Mouse (Mus musculus) ES-Bruce4 (cell line): ENCODE measurements around the gene Lyst. TPM values are rescaled to one million over a fixed set of nuclear protein-coding genes. Genes with fewer than 3 reads are reported as not detected.
A peak's percentile ranks its signal among the peaks of the same experiment; 100 is the strongest.
"Not testable (repeated sequence)": the region's sequence is repeated elsewhere in the genome, so short reads cannot be mapped to it uniquely, and the experiment has no call there.

Experiments used
- H3K27ac ChIP-seq: 2 replicates; pipeline ENCODE4 v1.5.1; 2012; ENCODE audit warnings: low read length, inconsistent platforms; ENCODE audit not compliant: insufficient read depth
- H3K27me3 ChIP-seq: 2 replicates; pipeline ENCODE4 v1.6.1; 2012; ENCODE audit warnings: mild to moderate bottlenecking, low read length, inconsistent platforms; ENCODE audit not compliant: control insufficient read depth, poor library complexity, insufficient read depth, severe bottlenecking
- H3K36me3 ChIP-seq: 2 replicates; pipeline ENCODE4 v1.6.1; 2012; ENCODE audit warnings: inconsistent platforms, mild to moderate bottlenecking, low read length, moderate library complexity; ENCODE audit not compliant: control insufficient read depth, poor library complexity, insufficient read depth, severe bottlenecking
- H3K4me1 ChIP-seq: one replicate; pipeline ENCODE4 v1.8.1; 2011; ENCODE audit warnings: low read length; ENCODE audit not compliant: control insufficient read depth, insufficient read depth
- H3K4me3 ChIP-seq: 2 replicates; pipeline ENCODE4 v1.5.1; 2011; ENCODE audit warnings: low read depth, mild to moderate bottlenecking, low read length
- H3K9ac ChIP-seq: 2 replicates; pipeline ENCODE4 v1.6.1; 2012; ENCODE audit warnings: low read depth, mild to moderate bottlenecking, inconsistent platforms; ENCODE audit not compliant: poor library complexity, severe bottlenecking
- H3K9me3 ChIP-seq: replicated peaks from 2 replicates; pipeline ENCODE4 v1.6.1; 2012; ENCODE audit warnings: mild to moderate bottlenecking, low read length, inconsistent platforms; ENCODE audit not compliant: control insufficient read depth, poor library complexity, insufficient read depth, severe bottlenecking
- CTCF ChIP-seq: IDR thresholded peaks from one replicate; pipeline ENCODE4 v1.8.1; 2011; ENCODE audit warnings: low read depth, low read length
- EP300 ChIP-seq: IDR thresholded peaks from 2 replicates; pipeline ENCODE4 v1.6.1; 2011; ENCODE audit warnings: low read depth, low read length; ENCODE audit not compliant: insufficient read depth
- POLR2A ChIP-seq: IDR thresholded peaks from one replicate; pipeline ENCODE4 v1.8.1; 2011; ENCODE audit warnings: low read length; ENCODE audit not compliant: insufficient read depth
- polyA plus RNA-seq: library from polyadenylated mRNA; stranded (reverse); fragments of >200 nt; gene quantifications from 2 replicates; pipeline ENCODE4 v1.2.4, GENCODE M21; 2011; ENCODE audit warnings: low read depth; ENCODE audit not compliant: missing spikeins, insufficient read depth, insufficient read length

Gene Lyst
- polyA plus RNA-seq, 1 experiment, result 9.8 TPM

DNA sequence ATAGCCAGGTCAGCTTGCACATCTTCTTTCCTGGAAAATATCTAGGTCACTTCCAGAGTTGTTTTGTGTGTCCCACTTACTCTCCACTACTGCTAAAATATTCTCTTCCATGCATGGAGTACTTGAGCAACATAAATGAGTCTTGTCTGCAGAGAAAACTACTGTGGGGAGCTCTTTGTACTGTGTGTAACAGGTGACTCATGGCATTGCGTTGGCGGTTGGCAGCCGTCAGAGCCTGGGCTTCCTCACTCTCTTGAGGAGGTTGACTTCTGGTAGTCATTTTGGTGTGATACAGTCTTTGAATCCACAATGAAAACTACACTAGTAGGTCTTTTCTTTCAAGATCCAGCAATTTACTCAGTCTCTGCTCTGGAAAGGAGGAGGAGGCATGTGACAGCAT lies 201.8 kb downstream of the Lyst start:
- Histone ChIP-seq H3K4me3 (no peak overlapping the region), H3K9me3 (no peaks in the 10 kb centered on the region), H3K9ac (no peak overlapping the region), H3K4me1 (no peaks in the 10 kb centered on the region), H3K36me3 (no peaks in the 10 kb centered on the region), H3K27me3 (no peaks in the 10 kb centered on the region), H3K27ac (no peak overlapping the region)
- TF ChIP-seq POLR2A, result no peak
- TF ChIP-seq CTCF, result no peak
- TF ChIP-seq EP300, result no peak

DNA sequence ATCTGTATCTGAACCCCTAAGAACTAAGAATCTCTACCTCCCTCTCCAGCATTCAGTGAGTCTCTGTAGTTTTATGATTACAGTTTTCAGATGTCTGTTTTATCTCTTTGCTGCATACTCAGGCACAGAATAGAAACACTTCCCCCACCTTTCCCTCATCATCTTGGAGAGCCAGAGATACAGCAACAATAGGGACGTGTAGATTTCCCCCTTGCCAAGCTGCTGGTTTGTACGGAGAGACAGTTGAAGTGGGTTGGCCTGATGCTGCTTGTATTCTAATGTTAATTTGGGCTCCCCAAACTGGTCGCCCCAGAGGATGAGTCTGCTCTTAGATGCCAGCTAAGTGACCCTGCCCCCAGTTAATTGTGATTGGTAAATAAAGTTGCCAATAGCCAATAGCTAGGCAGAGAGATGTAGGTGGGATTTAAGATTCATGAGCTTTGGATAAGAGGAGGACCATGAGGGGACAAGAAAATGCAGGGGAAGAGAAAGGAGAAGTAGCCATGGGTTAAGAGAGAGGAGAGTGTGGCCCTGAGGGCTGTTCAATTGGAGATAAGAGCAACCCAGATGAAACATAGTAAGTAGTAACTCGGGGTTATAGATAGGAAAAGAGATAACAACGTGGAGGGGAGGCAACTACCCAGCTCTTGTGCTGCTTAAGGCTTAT lies 205.1 kb downstream of the Lyst start:
- no peak overlapping the region for H3K4me3 ChIP-seq
- H3K9me3 ChIP-seq, result no peaks in the 10 kb centered on the region
- no peak overlapping the region for H3K27ac ChIP-seq
- H3K27me3 ChIP-seq, result no peaks in the 10 kb centered on the region
- H3K36me3 ChIP-seq, result no peaks in the 10 kb centered on the region
- no peak overlapping the region for H3K9ac ChIP-seq
- TF ChIP-seq POLR2A, result no peak
- TF ChIP-seq EP300, result no peak
- no peak for TF ChIP-seq CTCF
- H3K4me1 ChIP-seq, result no peaks in the 10 kb centered on the region

DNA sequence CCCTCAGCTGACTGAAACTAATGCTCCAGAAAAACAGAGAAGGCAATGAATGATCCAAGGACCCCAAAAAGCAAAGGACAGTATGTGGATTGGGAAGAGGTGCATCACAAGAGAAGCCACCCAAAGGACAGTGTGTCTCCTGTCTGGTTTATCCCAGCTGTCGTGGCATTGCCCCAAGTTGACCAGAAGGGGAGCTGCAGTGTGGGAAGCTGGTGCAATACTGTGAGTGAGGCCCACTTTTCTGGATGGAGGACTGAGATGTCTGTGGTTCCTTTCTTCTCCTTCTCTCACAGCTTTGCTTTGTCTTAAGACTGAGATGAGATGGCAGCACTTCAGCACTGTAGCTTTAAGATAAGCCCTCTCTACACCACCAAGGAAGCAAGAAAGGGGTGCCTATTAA lies 205.9 kb downstream of the Lyst start:
- H3K27ac ChIP-seq, result no peak overlapping the region
- H3K4me3 ChIP-seq, result no peak overlapping the region
- TF ChIP-seq POLR2A, result no peak
- no peak for TF ChIP-seq EP300
- TF ChIP-seq CTCF, result peak; percentile 6
- no peak overlapping the region for H3K9ac ChIP-seq
- no peaks in the 10 kb centered on the region for H3K27me3 ChIP-seq
- H3K4me1 ChIP-seq, result no peaks in the 10 kb centered on the region
- H3K9me3 ChIP-seq, result no peaks in the 10 kb centered on the region
- H3K36me3 ChIP-seq, result no peaks in the 10 kb centered on the region

DNA sequence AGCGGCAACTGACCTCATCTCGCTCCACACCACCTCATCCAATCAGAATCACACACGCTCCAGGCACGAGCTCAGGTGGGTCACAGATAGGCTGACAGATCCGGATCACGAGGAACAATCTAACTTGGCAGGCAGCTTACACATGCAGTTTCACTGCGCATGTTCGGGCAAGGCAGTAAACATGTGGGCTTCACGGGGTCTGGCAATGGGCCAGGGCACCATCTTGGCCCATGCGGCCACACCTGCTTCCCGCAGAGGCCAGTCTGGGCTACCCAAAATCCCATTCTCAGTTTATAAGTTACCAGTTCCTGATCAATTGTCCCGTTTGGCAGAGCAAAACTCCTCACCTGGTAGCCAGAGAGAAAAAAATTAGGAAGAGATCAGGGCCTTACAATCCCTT lies 207.6 kb downstream of the Lyst start:
- not testable (repeated sequence) for H3K4me1 ChIP-seq, H3K27me3 ChIP-seq, H3K36me3 ChIP-seq, H3K27ac ChIP-seq, H3K4me3 ChIP-seq, H3K9me3 ChIP-seq, H3K9ac ChIP-seq

DNA sequence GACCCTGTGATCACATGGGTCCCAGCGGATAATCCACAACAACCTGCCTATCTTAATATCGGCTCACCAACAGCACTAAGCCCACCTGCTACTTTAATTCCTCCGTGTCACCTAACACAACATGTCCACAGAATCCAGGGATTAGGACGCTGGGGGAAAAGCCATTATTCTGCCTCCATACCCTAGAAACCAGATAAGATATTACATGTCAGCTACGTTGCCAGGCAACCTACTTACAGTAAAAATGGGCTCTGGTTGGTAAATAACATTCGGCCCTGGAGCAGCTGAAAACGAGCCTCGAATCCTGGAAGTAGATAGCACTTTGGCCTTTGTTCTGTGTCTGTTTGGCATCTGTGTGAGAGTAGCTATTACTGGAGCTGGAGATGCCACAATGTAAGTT lies 208.6 kb downstream of the Lyst start:
- TF ChIP-seq EP300 (no peak), CTCF (no peak), POLR2A (no peak)
- Histone ChIP-seq H3K9me3 (no peaks in the 10 kb centered on the region), H3K27ac (no peak overlapping the region), H3K4me3 (no peak overlapping the region), H3K4me1 (no peaks in the 10 kb centered on the region), H3K9ac (no peak overlapping the region), H3K27me3 (no peaks in the 10 kb centered on the region), H3K36me3 (no peaks in the 10 kb centered on the region)

DNA sequence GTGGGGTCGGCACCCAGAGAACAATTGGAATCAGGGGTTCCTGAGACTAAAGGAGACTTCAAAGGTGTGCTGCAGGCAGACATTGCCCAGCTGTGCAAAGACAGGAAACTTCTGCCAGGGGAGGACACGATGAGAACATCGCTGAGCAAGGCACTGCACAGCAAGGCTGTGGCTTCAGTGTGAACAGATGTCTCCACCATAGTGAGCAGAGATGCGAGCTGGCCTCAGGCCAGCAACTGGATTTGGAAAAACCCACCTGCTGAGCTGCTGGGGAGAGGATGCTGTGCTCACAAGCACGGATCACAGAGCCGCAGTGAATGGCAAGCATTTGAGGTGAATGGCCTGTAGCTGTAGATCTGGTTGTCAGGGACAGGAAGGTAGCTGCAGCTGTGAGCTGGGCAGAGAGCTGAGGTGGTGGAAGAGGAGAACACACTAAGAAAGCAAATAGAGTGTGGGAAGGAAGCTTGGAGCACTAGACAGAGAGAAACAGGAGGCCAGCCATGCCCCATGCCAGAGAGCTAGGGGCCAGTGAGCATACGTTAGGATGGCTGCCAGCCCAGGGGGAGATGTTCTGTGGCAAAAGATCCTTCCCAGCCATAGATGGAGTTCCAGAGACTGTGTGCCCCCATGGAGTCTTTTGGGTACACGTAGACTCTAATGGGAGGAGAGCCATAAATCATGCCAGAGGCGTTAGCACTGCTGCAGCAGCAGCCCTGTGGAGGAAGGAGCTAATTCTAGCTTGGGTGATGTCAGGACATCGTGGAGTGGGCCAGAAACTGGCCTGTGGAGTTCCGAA lies 218.3 kb downstream of the Lyst start:
- H3K36me3 ChIP-seq, result no peaks in the 10 kb centered on the region
- H3K4me3 ChIP-seq, result no peak overlapping the region
- H3K27me3 ChIP-seq, result no peaks in the 10 kb centered on the region
- TF ChIP-seq CTCF (no peak), POLR2A (no peak), EP300 (no peak)
- no peaks in the 10 kb centered on the region for H3K4me1 ChIP-seq
- H3K9ac ChIP-seq, result no peak overlapping the region
- H3K9me3 ChIP-seq, result no peaks in the 10 kb centered on the region
- no peak overlapping the region for H3K27ac ChIP-seq
